Mouse (Mus musculus): Measurements from ENCODE around the gene Umodl1.
A peak's percentile ranks its signal among the peaks of the same experiment; 100 is the strongest.

The Umodl1 gene

DNA sequence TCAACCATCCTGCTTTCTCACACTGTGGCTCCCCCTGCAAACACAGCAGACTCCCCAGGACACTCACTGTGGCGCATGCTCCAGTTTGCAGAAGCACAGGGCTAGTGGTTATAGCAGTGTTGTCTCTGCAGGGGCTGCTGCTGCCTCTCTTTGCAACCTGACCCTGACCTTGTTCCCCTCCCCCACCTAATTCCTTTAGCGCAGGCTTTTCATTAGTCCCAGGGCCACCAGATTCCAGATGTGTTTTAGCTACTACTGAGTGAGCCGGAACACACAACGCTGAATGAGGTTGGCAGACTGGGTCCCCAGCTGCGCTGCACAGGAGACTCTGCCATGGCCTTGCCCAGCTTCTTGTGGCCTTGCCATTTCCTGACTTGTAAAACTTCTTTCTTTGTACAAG, 46.5 kb downstream of the Umodl1 start:
- DNase-seq (ENCODE audit: low spot score): no peak

DNA sequence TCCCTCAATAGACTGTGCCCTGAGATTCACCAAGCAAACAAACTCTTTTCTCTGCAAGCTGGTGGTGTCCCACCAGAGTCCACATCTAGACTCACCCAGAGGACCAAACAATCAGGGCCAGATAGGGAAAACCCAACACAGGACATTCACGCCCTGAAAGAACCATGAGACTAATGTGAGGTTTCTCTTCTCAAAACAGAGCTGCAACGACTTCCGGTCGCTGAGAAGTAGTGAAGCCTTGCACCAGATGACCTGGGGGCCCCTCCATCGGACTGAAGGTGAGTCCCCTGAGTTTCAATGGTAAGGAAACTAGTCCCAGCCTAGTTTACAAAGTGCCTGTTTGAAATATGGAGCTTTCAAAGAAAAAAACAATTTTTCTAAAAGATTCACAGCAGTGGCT, 48.2 kb downstream of the Umodl1 start:
- DNase-seq (ENCODE audit: low spot score): no peak

DNA sequence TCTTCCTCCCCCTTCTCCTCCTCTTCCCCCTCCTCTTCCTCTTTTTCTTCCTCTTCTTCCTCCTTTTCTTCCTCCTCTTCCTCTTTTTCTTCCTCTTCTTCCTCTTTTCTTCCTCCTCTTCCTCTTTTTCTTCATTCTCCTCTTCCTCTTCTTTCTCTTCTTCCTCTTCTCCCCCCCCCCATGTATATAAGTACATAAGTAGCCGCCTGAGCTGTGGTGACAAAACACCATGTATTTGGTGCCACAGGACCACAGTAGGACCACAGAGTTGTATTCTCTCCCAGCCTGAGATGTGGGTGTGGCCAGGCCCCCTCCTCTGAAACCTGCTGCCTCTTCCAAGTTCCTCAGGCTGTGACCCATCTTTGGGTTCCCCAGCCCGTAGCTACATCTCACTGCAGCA, 50.8 kb downstream of the Umodl1 start:
- no peak for DNase-seq (ENCODE audit: low spot score)

DNA sequence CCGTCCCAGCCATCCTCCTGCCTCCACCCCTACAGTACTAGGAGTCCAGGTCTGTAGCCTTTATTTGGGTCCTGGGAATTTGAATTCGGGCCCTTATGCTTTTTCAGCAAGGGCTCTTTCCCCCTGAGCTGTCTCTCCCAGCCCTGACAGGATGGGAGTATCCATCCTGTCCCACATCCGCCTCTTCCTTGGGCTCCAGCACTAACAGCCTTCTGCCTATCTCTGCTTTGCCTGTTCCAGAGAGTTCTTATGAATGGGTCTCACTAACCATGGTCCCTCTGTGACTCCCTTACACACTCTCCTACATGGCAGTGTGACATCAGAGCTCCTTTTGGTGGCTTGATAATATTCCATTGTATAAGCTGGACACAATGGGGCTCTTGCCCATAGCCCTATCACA, 52.9 kb downstream of the Umodl1 start:
- DNase-seq (ENCODE audit: low spot score): no peak

DNA sequence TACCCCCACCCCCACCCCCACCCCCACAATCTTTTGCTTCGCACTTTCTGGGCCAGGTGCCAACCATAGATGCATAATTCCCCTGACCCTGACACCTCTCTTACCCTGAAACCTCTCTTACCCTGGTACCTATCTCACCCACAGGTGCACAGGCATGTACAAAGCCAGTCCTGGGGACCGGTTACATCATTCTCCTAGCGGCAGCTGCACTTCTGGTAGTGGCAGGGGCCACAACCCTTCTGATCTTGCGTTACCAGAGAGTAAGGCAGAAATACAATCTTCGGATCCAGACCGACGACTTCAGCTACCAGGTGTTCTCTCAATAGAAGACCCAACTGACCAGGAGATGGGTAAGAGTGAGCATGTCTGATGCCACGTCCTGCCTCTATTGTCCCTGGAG, 54.0 kb downstream of the Umodl1 start:
- DNase-seq (ENCODE audit: low spot score): no peak

DNA sequence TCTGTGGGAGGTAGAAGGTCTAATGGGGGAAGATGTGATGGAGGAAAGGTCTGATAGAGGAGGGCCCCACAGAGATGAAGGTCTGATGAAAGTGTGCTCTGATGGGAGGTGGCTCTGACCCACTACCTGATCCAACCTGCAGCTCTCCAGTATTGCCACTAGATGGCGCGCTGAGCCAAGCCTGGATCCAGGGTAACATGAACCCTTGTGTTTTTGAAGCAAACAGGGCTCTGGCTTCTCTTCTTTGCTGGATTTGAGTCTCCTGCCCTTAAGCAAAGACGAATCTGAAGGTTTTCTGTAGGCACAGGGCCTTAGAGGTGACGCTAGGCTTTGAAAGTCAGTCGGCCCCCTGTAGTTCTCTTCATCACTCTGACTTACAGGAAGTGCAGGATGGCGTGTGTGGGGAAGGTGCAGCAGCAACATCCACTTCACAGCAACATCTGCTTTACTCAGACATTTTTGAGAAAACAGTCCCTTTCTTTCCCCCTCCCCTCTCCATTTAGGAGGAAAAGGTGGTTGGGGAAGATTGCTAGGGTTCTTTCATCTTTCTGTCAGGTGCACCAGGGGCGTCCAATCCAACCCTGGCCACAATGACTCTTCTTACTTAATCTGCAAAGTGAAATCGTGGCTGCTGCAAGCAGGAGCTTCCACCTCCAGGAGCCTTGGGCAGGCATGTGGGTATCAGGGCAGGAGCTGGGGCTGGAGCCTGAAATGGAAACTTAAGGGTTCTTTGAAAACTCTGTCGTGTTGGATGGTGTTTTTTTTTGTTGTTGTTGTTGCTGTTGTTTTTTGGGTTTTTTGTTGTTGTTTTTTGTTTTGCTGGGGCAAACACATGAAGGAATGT, 57.3 kb downstream of the Umodl1 start:
- DNase-seq (ENCODE audit: low spot score): no peak

DNA sequence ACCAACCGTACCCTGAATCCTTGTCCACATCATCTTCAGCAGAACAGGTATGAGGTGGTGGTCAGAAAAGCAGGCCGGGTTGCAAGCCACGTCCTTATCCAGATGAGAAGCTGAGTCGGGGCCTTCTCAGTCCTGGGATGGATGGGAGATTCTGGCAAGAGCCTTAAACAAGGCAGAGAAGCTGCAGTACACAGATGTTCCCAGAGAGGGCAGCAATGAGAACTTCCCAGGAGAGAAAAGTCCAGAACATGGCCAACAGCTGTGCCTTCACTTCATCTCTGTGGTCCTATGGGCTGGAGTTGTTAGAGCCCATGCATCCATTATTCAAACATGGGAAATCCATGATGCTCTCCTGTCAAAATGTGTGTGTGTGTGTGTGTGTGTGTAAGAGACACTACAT, 63.8 kb downstream of the Umodl1 start:
- DNase-seq (ENCODE audit: low spot score): no peak

DNA sequence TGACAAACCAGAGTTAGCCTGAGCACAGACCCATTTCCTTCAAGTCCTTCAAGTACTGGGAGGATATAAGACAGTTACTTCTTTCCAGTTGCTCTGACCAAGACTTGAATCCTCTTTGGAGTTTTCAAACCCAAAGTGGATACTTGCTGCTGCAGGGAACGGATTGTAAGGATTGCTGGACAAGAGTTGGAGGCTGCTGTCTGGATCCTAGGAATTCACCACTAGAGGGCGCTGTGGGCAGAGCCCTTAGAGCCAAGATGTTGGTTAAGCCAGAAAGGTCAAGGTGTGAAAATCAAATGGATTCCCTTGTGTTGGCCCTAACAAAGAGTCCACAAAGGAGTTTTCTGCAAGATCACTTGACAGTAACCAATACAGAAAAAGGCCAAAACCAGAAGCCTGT, 65.1 kb downstream of the Umodl1 start:
- no peak for DNase-seq (ENCODE audit: low spot score)

DNA sequence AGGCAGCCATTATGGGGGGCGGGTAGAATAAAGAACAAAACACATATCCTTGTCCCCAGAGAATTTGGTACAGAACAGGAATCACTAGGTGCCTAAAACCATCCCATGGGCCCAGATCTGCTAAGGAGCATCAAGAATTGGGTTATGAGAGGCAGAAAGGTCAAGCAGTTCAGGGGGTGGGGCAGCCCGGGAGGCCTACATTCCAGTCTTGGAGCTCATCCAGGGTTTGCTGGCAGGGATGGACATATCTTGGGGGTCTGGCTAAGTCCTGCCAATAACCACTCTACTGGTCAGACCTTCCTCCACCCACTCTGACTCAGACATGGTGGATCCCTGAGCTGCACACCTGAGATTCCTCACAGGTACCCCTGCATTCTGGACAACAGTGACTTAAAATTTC, 65.6 kb downstream of the Umodl1 start:
- DNase-seq (ENCODE audit: low spot score): no peak

DNA sequence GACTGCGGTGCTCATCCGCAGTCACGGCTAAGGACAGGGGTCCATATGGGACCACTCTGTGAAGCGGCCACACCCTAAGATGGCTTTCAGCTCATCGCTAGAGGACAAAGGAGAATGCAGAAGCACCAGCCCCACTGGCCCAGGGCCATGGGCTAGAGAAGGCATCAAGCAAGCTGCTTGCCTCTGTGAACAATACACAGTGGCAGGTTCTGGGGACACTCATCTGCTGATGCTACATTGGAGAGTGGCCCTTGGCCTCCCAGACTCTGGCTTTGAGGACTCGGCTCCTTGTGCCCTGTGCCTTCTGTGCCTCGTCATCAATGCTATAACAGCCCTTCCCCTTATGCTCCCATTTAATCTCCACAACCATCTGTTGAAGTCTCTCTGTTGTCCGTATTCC, 66.8 kb downstream of the Umodl1 start:
- no peak for DNase-seq (ENCODE audit: low spot score)

DNA sequence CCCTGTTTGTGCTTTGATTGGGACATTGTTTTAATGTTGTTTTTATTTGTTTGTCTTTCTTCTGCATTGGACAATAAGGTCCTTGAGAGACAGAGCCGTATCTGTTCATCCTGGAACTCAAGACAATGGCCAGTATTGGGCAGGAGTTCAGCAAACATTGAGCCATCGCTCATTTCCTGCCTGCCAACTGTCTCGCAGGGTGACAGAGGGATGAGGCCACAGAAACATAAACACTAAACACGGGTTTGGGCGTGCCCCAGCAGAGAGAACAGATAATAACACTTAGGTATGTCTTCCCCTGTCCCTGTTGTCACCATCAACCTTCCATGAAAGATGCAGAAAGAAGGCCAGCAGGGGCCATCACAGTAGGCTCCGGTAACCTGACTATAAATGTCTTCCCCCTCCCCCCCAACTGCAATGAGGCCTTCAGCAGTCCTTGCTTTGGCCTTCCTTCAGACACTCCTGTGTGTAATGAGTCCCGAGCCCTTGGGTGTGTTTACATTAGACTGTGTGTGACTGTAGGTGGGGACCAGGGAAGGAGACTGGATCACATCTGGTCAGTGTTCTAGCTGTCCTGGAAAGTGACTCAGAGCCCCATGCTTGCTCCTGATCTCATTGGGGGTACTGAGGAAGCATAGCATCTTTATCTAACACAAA, 69.8 kb downstream of the Umodl1 start:
- no peak for DNase-seq (ENCODE audit: low spot score)

DNA sequence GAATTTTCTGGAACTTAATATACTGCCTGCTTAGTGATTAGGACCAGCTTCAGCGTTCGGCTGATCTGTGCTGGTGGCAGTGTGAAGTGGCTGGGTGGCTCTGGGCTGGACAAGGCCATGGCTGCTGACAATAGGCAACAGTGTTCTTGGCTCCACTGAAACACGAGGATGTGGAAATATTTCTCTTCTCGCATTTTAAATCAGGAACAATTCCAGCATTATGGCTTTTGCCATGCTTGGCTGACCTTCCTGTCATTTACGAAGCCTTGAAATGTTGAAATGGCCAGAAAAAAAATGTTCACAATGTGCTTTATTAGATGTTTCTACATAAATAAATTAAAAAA, 70.3 kb downstream of the Umodl1 start:
- no peak for DNase-seq (ENCODE audit: low spot score)

DNA sequence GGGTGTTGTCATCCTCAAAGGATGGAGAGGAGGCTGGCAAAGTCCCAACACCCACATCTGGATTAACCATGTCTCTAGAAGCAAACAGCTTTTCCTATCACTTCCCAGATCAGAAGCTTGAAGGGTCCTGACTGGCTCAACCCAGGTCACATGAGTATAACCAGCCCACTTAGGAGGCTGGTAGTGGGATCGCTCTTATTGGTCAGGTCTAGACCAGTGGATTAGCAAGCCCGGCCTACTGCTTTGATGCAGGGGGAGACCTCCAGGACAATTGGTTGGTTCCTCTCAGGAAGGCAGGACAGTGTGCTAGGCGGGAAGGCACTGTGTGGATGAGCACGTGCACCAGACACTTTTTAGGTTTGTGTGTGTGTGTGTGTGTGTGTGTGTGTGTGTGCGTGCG, 72.5 kb downstream of the Umodl1 start:
- DNase-seq (ENCODE audit: low spot score): no peak

DNA sequence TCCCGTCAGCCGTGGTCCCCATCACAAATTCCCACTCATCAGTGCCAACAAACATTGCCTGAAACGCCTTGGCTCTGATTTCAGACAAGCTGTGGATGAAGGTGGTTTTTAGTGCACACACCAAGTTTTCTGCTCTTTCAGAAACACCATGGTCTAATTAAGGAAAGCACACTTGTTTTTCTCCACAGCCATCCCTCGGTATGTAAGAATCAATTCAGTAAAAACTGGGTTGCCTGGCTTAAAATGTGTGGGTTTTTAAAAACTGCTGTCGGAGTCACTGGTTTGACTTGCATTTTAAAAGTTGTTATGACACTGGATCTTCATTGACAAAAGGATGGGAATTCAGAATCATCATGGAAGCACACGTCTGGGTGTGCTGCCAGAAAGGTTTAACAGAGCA, 73.3 kb downstream of the Umodl1 start:
- no peak for DNase-seq (ENCODE audit: low spot score)

DNA sequence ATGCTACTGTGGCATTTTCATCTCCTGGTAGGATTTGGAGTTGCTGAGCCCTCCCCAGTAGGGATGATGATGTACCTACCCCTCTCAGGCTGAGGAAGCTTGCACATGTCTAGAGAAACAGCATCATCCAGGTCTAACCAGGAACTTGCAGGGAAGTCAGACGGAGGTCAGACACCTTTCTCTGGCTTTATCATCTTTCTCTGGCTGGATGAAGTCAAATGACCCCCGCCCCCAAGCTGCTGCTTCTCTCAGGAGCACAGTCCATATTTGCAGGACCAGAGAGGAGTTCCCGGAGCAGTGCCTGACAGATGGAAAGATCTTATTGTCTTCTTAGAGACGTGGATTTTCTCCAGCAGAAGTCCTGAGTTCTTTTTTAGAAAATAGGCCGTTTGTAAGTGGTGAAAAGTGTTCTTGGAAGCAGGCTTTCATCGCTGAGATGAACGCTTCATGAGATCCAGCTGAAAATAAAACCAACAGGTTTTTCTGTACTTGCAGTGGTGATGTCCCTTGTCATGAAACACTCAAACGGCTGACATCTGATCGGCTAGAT, 74.5 kb downstream of the Umodl1 start:
- DNase-seq (ENCODE audit: low spot score): no peak

DNA sequence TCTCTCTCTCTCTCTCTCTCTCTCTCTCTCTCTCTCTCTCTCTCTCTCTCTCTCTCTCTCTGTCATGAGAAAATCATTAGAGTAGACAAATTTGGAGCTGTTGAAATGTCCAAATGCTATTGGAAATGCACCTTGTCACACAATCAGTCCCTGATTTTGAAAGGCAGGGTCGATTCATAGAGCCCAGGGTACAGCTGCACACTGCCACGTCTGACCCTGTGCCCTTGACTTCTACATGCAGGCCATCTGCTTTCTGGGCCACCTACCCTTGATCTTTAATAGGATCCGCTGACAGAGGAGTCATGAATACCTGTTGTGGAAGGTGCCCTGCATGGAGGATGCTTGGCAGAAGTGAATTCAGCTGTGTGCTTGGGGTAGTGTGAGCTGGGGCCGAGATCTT, 75.0 kb downstream of the Umodl1 start:
- no peak for DNase-seq (ENCODE audit: low spot score)

DNA sequence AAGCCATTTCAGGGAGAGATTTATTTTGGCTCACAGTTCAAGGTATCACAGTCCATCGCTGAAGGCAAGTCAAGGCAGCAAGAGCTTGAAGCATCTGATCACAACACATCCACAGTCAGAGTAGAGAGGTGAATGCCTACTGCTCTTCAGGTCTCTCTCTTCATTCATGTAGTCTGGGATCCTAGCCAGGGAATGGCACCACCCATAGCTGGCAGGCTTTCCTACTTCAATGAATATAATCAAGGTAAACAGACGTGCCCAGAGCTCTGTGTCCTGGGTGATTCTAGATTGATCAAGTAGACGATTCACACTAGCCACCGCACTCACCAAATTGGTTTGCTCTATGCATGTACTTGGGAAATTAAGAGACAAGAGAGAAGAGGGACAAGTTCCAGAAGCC, 77.9 kb downstream of the Umodl1 start:
- no peak for DNase-seq (ENCODE audit: low spot score)

DNA sequence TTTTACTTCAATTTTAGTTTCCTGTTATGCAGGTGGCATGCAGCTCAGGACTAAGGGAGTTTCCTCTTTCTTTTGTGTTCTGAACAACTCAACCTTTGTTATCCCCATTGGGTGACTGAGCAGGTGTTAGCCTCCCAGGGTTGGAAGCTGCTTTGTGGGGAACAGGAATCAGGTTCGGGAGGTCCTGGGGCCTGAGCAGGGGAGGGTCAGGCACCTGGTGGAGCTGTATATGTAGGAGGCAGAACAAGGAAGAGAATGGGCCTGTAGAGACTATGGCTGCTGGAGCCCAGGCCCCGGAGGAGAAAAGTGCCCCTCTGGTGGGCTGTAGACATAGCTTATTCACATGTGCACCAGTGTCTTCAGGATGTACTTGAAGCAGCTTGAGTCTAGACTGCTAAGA, 78.8 kb downstream of the Umodl1 start:
- no peak for DNase-seq (ENCODE audit: low spot score)

DNA sequence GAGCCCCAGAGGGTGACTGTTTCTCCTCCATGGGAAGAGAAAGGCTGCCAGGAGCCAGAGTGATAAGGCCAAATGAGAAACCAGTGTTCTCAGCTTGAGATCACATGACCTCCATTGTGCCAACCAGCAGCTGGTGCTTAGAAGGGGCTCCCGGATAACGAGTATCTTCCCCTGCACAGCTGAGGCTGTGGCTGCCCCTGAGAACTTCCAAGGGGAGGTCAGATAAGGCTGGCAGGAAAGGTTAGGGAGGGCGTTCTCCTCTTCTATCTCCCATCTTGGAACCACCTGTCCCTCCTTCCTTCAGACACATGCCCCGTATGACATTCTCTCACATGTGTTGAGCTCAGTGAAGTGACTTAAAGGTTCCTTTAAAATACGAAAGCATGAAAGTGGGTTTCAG, 79.7 kb downstream of the Umodl1 start:
- no peak for DNase-seq (ENCODE audit: low spot score)

DNA sequence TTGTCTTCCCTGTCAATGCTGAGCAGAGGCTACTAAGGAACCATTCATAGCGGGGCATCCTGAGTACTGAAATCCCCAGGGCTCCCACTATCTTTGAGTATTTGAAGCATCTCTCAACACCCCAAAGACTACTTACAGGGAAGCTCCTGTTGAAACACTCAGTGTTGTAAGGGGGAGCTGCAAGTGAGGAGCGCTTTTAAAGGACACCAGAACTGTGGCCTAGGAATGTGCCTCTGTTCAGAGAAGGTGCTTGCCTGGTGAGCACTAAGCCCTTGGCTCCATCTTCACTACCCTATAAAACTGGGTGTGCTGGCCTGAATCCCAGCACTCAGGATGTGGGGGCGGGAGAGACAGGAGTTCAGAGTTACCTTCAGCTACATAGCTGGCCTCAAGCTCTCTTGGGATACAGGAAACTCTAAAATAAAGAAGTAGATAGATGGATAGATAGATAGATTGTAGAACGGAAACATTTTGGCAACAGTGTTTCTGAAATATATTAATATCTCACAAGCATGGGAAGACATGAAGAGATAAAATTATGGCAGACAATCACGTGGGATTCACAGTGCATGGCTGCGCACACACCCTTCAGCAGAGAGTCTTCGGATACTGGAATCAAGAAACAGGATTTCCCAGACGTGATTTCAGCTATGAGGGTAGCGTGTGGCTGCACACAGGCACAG, 80.4 kb downstream of the Umodl1 start:
- DNase-seq (ENCODE audit: low spot score): no peak

DNA sequence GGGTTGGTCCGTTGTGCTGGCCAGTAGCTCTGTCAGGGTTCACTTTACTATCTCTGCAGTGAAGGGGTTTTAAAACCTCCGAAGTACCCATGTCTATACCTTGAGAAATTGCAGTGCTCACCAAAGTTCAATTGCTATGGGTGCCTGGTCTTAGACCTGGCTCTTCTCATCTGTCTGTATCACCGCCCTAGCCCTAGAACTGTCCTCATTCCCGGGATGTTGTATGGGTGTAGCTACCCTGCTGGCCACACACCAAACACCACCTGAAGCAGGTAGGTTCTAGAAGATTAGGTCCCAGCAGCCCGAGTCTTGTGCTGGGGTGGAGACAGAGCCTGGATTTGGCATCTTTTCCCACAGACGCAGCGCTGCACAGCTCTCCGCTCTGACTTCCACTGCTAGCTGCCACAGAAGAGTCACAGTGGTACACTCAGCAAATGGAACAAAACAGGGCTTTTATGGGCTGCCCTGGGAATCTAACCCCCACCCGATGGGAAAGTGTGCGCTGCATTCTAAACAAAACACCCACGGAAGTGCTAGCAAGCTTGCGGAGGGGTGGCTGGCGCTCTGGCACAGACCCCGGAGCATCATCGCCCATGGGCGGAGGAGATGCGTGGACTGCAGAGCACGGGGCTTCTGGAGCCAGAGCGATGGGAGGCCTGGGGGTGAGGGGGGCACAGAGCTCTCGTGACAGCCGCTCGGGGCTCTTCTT, 81.9 kb downstream of the Umodl1 start:
- DNase-seq (ENCODE audit: low spot score): no peak

DNA sequence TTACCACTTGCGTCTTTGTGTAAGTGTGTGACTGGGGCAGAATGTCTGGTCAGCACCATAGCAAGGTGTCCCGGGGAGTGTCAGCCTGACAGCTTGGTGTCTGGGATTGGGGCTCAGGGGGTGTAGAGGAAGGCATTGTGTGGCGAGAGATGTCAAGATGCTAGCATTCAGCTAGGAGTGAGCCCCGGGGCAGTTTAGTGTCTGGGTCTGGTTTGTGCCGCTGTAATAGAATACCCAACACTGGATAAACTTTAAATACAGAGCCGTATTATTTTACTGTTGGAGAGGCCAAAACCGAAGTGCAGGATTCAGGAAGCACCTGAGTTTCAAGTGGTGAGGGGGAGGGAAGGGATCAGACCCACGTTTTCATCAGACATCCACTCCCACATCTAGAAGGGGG, 82.9 kb downstream of the Umodl1 start:
- no peak for DNase-seq (ENCODE audit: low spot score)

DNA sequence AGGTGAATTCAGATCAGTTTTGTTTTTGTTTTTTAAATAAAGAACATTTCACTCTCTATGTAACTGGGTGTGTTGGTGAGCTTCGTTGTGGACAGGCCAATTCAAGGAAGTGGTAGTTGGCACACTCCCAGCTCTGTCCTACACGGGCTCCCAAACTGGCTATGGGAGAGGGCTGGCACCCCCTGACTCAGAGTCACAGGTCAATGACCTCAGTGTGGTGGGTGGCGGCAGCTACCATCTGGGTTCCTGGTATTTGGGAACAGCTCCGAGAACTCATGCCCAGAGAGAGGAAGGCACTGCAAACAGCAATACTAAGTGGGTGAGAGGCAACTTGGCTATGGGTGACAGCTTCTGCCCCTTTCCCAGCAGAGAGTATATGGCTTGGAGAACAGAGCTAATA, 83.9 kb downstream of the Umodl1 start:
- peak; percentile 31 for DNase-seq (ENCODE audit: low spot score)
